Mouse (Mus musculus) erythroblast, embryonic 14.5 days (primary cell): ENCODE results near the gene Serhl.

ENCODE experiments used
- GATA1 ChIP-seq: IDR thresholded peaks from 2 replicates; pipeline ENCODE4 v1.6.1; 2012; ENCODE audit warnings: low read length, inconsistent platforms, mixed read lengths
- TAL1 ChIP-seq: IDR thresholded peaks from 3 replicates; pipeline ENCODE4 v1.6.1; 2012; ENCODE audit warnings: low read length, inconsistent platforms, mixed read lengths

DNA sequence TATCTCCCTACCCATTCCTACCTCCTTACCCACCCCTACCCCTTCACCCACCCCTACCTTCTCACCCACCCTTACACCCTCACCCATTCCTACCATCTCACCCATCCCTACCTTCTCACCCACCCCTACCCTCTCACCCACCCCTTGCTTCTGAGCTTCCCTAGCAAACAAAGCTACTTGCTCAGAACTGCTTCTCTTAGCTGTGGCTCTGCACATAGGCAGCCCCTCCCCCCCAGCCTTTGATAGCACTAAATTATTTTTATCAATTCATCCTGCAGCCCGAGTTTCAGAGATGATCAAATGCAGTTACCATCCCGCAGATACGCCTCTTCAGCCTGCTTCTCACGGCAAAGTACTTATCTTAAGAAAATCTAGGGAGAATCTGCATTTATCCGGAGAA is 5.8 kb upstream of the Serhl start:
- TF ChIP-seq GATA1 (no peak), TAL1 (no peak)
